Mouse (Mus musculus) testis, postnatal 10 days (tissue): ENCODE measurements around the gene Ctss.
A peak's percentile ranks its signal among the peaks of the same experiment; 100 is the strongest.
"Not testable (repeated sequence)": the region's sequence is repeated elsewhere in the genome, so short reads cannot be mapped to it uniquely, and the experiment has no call there.

Experiments
- DNase-seq: peaks from one replicate; pipeline ENCODE4 v3.0.0; 2021; ENCODE audit warnings: low spot score

The Ctss gene

GRCm38 (mm10) chr3:95533364-95533763, 6.8 kb downstream of the Ctss start:
- DNase-seq, result no peak

DNA sequence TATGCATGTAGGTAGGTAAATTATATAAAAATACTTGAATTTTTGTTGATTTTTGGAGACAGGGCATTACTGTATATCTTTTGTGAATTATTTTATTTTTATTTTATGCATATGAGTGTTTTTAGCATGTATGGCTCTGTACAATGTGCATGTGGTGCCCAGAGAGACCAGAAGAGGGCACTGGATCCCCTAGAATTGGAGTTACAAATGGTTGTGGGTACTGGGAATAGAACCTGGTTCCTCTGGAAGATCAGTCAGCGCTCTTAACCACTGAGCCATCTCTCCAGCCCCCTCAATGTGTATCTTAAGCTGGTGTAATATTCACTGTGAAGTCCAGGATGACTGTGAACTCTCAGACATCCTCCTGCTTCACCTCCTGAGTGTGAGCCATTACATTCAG, 8.3 kb downstream of the Ctss start:
- no peak for DNase-seq

DNA sequence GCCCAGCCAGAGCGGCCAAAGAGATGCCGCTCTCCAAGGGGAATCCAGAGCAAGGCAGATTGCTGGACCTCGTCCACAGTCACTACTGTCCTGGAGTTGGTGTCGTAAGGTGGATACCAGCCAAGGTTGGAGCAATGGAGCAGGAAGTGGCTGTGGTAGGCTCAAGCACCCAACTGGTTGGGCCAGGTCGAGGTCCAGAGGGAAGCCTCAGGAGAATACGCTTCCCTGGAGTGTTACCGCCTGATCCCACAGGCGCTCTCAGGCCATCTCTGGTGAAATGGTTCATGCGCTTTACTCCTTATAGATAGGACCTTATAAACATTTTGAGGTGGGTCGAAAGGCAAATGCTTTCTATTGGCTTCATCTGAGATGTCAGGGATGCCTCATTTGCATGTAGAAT, 12.3 kb downstream of the Ctss start:
- no peak for DNase-seq

GRCm38 (mm10) chr3:95539837-95540236, 13.3 kb downstream of the Ctss start:
- no peak for DNase-seq

DNA sequence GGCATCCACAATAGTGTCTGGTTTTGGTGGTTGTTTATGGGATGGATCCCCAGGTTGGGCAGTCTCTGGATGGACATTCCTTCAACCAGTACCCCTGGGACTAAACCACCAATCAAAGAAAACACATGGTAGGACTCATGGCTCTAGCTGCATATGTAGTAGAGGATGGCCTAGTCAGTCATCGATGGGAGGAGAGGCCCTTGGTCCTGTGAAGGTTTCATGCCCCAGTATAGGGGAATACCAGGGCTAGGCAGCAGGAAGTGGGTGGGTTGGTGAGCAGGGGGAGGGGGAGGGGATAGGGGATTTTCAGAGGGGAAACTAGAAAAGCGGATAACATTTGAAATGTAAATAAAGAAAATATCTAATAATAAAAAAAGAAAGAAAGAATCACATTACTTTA, 14.6 kb downstream of the Ctss start:
- DNase-seq, result not testable (repeated sequence)

DNA sequence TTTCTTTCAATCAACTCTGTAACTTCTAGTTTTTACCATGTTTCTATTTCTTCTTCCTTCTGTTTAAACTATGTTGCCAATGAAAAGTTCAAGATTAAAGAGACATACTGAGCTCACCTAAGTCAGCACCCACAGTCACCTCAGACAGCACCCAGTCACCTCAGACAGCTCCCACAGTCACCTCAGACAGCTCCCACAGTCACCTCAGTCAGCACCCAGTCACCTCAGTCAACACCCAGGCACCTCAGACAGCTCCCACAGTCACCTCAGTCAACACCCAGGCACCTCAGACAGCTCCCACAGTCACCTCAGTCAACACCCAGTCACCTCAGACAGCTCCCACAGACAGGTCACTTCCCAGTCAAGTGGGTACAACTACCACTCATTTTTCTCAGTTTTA, 15.6 kb downstream of the Ctss start:
- no peak for DNase-seq

- DNase-seq, result no peak
These were observed 16.4 kb downstream of the Ctss start for GRCm38 (mm10) chr3:95542981-95543380.

DNA sequence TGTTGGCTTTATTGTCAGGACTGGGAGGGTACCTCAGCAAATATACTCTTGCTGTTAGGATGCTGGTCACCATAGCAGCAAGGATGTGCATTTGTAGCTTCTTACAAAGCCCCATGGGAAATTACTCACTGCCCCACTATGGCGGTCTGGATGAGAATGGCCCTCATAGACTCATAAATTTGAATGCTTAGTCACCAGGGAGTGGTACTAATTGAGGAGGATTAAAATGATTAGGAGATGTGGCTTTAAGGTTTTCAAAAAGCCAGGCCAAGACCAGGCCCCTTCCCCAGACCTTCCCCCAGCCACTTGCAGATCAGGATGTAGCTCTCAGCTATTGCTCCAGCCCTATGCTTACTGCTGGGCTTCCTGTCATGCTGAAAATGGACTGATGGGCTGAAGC, 23.6 kb downstream of the Ctss start:
- no peak for DNase-seq

GRCm38 (mm10) chr3:95553986-95554385, 27.4 kb downstream of the Ctss start:
- DNase-seq, result no peak

GRCm38 (mm10) chr3:95559437-95559836, 32.9 kb downstream of the Ctss start, which contains the start of gene Hormad1:
Hormad1 (plus strand) TSS chr3:95559677.
- peak; percentile 50 for DNase-seq

DNA sequence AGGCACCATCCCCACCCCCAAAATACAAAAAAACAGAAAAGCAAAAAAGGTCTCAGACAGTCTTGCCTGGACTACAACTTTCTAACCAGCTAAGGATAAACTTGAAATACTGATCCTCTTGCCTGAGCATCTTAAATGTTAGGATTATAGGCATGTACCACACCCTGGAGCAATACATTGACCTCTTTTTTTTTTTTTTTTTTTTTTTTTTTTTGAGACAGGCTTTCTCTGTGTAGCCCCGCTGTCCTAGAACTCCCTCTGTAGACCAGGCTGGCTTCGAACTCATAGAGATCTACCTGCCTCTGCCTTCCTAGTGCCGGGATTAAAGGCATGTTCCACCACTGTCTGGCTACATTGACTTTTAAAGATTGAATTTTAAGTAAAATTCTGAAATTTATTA, 34.2 kb downstream of the Ctss start:
- DNase-seq, result no peak

DNA sequence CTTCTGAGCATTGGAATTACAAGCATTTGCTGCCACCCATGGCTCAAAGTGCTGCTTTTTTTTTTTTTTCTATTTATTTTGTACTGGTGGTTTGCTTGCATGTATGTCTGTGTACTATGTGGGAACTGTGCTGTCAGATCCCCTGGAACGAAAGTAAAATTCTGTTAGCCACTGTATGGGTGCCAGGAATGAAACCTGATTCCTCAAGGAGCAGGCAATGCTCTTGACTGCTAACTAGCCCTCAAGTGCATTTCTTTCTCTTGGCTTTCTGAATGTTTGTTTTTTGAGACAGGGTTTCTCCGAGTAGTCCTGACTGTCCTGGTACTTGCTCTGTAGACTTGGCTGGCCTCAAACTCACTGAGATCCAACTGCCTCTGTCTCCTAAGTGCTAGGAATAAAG, 35.2 kb downstream of the Ctss start:
- DNase-seq, result no peak

DNA sequence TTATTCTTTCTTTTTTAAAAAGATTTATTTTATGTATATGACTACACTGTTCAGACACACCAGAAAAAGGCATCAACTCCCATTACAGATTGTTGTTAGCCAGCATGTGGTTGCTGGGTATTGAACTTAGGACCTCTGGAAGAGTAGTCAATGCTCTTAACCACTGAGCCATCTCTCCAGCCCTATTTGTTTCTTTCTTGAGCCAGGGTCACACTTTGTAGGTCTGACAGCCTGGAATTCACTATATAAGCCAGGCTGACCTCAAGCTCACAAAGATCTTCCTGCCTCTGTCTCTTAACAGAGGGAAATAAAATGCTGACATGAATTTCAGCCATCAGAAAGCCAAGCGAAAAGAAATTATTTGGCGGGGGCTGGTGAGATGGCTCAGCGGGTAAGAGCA, 43.0 kb downstream of the Ctss start:
- DNase-seq, result no peak

- no peak for DNase-seq
These were observed 61.4 kb downstream of the Ctss start for GRCm38 (mm10) chr3:95587754-95588603.

- peak; percentile 89 for DNase-seq
These were observed 62.1 kb downstream of the Ctss start, which contains the start of gene Golph3l for GRCm38 (mm10) chr3:95588604-95589086. Golph3l (plus strand) TSS chr3:95588934.

DNA sequence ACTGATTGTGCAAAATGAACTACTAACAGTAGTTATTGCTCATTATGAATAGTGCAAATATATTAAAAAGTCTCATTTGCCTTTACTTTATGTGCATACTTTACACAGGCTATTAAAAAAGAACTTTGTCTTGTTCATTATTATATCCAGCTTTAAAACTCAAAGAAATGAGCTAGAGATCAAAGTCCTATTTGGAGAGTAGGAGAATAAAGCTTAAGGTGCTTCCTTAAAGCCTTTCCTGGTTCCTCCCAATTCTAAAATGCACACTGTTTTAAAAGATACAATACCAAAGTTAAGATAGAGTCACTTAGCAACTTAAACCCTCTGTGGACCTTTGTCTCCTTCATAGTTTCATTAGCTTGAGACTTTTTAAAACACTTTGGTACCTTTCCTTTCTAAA, 72.1 kb downstream of the Ctss start:
- DNase-seq, result no peak

GRCm38 (mm10) chr3:95601287-95601686, 74.7 kb downstream of the Ctss start:
- DNase-seq, result no peak
